Mouse (Mus musculus): Measurements from ENCODE around the gene Nrp2.

Nrp2 gene

DNA sequence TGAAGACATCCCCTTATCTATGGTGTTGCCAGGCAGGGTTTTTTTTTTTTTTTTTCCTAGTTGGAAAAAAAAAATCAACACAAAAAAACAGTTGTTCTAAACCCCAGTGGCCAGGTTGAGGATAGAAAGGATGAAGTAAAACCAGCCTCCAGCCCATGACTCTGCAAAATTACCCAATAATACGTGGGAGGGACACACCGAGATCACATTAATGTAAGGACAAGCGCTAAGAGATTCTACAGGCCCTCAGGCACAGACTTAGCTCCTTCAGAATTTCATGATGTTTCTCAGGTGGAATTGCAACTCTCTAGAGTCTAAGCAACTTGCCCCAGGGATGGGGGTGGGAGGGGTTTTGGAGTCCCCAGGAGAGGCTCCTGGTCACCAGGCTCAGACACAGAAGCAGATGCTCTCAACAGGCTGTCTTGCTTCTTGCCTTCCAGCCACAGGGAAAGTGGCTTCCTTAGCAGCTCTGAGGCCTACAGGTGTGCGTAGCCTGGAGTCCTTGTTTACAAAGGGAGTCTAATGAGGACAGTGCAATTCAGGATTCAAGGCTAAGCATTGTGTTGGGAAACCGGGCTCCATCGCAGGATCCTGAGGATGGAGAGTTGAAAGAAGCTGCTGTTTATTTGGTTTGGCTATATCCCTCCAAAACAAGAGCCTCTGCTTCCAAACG is 49.7 kb downstream of the Nrp2 start:
- no peak for DNase-seq

- DNase-seq = no peak
Observed at GRCm38 (mm10) chr1:62754066-62754835, 51.2 kb downstream of the Nrp2 start.

DNA sequence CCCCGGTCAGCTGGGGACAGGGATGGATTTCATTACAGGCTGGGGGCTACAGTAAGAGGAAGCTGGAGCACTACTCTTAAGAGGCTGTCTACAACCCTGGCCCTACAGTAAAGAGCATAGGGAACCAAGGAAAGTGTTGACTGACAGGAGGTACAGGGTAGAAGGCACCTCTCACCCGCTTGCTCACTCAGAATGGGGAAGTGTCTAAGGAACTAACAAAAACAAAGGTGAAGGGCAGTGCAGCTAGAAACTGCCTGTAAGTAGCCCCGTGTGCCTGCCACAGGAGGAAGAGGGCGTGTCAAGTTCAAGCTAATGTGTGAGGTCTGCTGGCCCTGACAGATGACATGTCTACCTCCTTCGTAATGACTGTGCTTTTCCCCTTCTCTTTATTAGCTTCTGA is 57.0 kb downstream of the Nrp2 start:
- no peak for DNase-seq

GRCm38 (mm10) chr1:62760565-62760964 is 57.5 kb downstream of the Nrp2 start:
- no peak for DNase-seq

- DNase-seq = no peak
Observed at GRCm38 (mm10) chr1:62763779-62764178, 60.7 kb downstream of the Nrp2 start.

- no peak for DNase-seq
Observed at GRCm38 (mm10) chr1:62765171-62765570, 62.1 kb downstream of the Nrp2 start.

DNA sequence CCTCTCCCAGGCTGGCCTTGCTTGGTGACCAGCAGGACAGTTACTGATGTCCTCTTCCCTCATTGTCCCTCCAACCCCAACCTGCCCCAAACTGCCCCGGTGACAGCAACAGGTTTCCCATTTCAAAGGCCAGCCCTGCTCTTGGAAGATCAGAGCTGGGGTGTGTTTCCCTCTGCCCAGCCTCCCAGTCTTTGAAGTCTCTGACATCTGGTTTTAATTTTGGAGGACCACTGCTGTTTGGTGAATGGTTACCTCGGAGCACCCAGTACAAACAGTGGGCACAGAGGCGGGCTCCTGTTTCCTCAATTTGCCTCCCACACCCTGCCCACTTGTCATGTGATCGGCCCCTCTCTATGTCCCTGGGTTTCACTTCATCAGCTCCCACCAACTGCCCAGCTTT is 63.7 kb downstream of the Nrp2 start:
- no peak for DNase-seq

- DNase-seq = no peak
Observed at GRCm38 (mm10) chr1:62767611-62768010, 64.5 kb downstream of the Nrp2 start.

GRCm38 (mm10) chr1:62770576-62770975 is 67.5 kb downstream of the Nrp2 start:
- peak; percentile 52 for DNase-seq

- no peak for DNase-seq
Observed at GRCm38 (mm10) chr1:62772391-62772790, 69.3 kb downstream of the Nrp2 start.

DNA sequence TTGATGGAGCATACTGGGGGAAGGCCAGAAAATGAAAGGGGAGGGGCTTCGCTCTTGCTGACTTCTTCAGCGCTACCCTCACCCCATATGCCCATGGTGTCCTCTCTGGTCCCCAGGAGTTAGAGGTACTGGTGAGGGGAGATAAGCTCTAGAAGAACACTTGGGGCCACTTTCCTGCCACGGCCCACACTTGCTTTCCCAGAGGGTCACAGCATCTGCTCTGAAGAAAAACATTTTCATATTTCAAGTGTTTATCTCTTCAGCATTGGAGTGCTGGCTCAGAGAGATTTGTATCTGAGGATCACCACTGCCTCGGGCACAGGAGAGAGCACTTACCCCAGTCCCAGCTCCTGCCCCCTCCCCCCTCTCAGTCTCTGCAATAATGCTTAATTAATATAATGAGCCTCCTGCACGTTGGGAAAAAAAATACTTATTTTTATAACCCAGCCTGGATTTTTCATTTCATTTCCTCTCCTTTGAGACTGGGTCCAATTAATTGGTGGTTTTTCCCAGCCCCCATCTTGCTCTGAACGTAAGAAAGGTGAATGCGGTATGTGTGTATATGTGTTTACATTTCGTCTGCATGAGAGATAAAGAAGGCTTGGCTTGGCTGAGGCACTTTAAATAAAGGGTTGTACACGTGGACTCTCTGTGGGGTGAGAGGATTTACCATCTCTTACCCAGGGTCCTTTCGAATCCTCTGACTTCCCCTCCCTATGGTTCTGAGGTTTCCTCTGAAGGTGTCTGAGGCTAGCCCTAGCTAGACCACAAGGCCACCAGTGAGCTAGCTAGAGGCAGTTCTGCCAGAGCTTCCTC is 70.2 kb downstream of the Nrp2 start:
- DNase-seq = no peak

DNA sequence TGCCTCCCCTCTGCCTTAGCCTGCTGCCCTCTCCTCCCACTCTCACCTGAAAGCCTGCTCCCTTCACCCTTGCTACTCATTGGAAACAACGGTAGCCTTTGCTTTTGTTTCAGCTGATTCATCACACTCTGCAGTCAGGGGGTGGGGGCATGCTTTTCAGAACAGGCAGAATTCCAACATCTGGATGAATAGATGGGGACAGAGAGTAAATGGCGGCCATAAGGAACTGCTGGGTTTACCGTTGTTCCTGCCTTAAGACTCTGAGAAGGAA is 70.8 kb downstream of the Nrp2 start:
- no peak for DNase-seq

- DNase-seq = no peak
Observed at GRCm38 (mm10) chr1:62774288-62775218, 71.5 kb downstream of the Nrp2 start.

DNA sequence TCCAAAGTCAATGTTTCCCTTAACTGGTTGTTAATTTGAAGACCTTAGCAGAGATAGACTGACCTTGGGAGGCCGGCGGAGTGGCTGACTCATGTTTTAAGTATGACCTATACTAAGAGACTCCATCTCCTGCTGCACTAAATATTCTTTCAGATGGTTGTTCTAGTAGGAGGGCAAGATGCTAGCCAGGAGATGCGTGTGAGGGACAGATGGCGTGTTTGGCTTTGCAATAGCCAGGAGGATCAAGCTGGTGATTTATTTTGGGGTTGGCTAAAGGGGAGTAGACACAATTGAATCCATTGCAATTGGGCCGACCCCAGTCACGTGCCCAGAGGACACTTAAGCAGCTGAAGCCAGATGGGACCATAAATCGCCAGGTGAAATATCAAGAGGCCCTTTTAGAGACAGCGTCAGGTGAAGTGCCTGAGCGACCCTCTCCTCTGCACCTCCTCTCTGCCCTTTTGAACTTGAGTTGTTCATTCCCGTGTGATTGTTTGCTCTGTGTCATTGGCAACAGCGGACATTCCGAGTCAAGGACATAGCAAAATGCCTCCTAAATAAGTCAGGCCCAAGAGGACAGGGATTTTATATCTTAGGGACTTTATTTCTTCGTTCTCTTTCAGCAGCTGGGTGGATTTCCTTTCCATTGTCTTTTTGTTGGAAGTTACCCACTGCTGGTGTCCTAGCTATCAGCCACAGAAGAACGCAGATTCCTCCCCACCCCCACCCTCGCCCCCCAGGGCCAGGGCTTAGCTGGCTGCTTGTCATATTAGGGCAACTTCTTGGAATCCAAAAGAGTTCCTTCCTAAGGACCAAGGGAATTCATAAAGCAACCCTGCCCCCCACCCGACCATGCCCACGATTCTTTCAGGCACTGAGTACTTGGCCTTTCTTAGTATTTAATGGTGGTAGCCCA is 74.5 kb downstream of the Nrp2 start:
- no peak for DNase-seq

DNA sequence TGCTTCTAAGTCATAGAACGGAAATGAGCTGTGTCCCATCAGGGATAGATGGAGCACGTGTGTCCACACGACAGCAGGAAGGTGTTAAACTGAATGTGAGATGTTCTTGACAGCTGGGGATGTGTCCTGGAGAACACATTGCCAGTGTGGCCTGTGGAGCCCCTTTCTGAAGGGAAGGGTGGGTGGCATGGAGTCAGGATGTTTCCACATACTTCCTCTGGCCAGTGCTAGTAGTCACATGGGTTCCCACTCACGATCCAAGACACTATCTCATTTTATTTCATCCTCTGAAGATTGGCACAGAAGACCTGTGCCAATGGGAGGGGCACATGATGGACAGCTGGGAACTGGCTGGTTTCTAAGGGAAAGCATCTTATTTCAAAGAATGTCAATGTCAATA is 75.8 kb downstream of the Nrp2 start:
- DNase-seq = no peak

- DNase-seq = no peak
Observed at GRCm38 (mm10) chr1:62780068-62780761, 77.1 kb downstream of the Nrp2 start.

- DNase-seq = no peak
Observed at GRCm38 (mm10) chr1:62782155-62782554, 79.1 kb downstream of the Nrp2 start.

DNA sequence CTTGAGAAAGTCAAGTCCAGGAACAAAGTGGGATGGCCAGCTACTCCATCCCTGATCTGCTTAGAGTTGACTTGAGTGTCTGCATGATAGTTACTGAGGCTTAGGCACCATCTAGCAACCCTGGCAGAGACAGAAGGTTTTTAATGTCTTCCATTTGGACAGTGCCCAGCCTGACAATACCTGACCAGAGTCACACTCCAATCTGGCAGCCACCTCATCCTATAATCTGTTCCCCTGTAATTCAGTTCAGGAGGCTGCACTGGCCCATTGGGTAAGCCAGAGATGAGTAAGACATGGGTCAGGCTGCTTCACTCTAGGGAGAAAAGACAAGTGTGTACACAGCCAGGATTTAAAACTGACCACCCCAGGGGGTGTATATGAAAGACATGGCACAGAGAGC is 79.5 kb downstream of the Nrp2 start:
- DNase-seq = no peak

- DNase-seq = no peak
Observed at GRCm38 (mm10) chr1:62783354-62784083, 80.4 kb downstream of the Nrp2 start.

GRCm38 (mm10) chr1:62784084-62784392 is 81.0 kb downstream of the Nrp2 start:
- no peak for DNase-seq

GRCm38 (mm10) chr1:62786255-62786654 is 83.2 kb downstream of the Nrp2 start:
- peak; percentile 81 for DNase-seq
